Mouse (Mus musculus): ENCODE results near the gene Aff4.

Gene Aff4

DNA sequence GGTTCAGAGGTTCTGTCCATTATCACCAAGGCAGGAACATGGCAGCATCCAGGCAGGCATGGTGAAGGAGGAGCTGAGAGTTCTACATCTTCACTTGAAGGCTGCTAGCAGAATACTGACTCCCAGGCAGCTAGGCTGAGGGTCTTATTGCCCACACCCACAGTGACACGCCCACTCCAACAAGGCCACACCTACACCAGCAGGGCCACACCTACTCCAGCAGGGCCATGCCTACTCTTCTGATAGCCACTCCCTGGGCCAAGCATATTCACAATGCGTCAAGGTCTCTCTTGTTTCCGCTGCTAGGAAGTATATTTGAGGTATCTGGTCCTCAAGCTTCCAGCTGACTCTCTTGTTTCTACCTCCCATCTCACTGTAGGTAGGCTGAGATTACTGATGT lies 108.4 kb downstream of the Aff4 start:
- DNase-seq (ENCODE audit: low read depth, low spot score), result no peak

DNA sequence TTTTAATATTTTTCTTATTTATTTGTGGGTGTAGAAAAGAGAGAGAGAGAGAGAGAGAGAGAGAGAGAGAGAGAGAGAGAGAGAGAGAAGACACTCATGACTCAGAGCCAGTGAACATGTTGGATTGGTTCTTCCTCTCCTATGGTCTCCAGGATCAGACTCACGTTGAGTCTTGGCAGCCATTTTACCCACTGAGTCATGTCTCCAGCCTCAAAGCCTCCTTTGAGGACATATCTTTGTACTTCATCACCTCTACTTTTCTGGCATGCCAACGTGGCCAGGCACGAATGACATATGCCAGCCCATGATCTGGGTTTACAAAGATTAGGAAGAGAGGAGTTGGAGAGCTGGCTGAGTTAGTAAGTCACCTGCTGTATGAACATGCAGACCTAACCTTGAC lies 109.6 kb downstream of the Aff4 start:
- DNase-seq (ENCODE audit: low read depth, low spot score), result no peak

DNA sequence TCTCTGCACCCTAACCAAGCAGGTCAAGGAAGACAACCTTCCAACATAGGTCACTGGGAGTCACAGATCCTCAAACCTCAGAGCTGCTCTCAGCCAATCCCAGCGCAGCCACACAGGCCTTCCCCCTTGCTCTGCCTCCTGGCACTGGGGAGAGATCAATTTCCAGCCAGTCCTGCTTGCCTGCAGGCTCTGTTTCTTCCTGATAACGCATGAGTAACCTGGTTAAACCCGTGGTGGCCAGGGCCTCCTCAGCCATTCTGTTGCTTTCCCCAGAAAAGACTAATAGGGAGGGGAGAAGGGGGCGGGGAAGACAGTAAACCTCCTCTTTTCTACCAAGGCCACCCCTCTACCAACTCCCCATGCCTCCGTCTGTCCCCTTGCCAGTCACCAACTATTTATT lies 111.1 kb downstream of the Aff4 start:
- DNase-seq (ENCODE audit: low read depth, low spot score), result no peak

DNA sequence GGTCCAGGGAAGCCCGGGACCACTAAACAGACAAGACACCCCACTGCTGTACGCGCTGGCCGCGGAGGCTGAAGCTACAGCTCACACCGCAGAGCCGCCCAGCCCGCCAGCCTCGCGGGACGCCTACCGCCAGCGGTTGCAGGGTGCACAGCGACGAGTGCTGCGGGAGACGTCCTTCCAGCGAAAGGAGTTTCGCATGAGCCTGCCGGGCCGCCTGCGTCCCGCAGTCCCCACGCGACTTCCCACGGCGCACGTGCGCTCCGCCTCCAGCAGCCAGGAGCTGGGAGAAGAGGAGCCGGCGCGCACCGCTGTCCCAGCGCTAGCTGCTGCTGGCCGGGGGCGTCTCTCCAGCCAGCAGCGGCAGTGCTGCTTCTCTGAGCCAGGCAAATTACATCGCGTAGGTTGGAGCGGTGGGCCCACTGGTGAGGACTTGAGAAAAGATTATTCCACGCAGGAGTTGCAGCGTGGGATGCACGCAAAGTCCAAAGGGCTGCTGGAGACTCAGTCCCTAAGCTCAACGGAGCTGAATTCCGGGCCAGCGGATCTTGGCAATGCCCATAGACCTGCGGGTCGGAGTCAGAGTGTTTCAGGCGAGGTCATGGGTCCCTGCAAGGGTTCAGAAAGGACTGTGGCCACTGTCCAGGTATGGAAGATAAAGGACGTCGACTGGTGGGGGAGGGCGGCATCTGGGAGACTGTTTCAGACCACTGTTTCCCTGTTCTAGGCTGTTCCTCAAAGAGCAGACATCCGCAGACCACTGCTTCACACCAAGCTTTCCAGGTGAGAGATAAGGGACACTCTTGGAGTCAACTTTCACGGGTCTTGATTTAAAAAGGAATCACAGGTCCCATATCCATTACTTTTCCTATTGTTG lies 113.2 kb downstream of the Aff4 start:
- no peak for DNase-seq (ENCODE audit: low read depth, low spot score)

DNA sequence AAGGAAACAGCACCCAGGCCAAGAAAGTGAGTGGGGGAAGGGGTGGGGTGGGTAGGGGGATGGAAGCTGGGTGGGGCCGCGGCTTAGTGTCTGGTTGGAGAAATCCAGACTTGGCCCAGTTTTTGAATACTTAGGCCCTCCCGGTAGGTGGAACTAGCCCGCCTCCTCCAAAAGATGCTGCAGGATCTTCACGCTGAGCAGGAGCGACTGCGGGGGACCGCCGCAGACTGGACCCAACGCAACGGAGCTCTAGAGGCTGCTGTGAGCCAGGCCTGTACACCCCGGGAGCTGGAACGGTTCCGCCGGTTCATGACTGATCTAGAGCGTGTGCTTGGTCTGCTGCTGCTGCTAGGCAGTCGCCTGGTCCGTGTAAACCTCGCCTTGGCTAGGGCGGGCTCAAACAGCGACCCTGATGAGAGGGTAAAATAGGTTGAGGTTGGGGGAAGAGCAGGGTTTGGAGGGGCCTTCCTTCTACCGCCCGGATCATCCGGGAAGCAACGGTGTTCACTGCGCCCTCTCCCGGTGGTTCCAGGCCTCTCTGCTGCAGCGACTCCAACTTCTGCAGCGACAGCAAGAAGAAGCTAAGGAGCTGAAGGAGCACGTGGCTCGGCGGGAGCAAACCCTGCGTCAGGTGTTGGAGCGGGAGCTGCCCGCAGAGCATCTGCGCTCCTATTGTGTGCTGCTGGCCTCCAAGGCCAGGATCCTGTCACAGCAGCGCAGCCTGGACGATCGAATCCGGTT lies 115.8 kb downstream of the Aff4 start:
- no peak for DNase-seq (ENCODE audit: low read depth, low spot score)

DNA sequence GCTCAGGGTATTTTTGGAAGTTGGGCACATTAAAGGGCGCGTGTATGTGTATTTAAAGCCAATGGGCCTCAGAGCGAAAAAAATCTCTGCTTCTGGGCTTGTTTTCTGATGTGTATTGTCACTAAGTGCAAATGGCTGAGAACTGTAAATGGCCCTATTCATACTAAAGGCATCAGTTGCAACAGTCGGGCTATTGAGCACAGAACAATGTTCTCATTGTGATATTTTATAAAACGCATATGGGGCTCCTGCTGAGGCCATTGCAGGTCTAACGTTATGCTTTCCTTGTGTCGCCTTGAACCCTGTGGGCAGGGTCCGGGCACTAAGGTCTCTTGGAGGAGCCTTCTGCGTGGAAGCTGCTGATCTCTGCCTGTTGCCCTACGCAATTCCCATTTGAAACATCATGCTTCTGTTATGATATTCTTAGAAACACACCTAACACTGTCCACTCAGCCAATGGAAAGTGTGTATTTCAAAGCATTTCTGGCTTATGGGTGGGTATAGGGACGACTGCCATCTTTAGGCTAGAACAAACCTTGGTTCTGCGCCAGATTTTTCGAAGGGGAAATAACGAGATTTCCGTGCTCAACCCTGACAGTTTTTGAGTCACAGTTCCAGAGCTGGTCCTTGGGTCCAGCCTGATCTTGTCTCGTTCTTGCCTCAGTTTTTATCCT lies 118.8 kb downstream of the Aff4 start:
- no peak for DNase-seq (ENCODE audit: low read depth, low spot score)

DNA sequence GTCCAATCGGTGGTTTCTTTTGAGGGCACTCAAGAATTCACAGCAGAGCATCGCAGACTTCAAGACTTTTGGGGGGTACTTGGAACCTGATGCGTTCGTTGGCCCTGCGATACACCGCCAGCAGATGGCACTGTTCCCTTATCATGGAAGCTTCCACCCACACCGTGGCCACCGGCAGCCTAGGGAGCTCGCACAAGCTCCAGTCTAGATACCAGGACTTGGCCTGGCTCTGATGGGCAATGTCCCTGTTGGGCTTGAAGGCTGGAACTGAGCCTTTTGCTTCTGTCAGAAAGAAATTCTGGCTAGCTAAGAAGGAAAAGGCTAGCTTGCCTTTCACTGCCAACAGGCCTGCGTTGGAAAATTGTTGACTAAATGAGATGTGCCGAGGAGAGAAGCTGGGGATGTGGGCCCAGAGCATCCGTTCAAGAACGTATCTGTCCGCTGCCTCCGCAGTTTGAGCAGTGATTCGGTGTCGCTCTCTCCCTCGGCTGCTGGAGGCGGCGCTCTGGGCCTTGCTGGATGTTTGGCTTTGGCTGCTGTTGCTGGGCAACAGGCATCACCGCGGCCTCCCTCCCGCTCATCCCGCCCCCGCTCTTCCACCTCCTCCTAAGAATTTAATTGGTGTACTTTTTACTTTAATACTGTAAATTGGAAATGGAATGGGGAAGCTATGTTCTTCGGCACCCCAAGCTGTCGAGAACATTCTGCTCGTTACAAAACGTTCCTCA lies 119.5 kb downstream of the Aff4 start, which contains the start of gene Gm9837:
Gene Gm9837, minus strand, starts transcription at position 512 of the 728 bp plus-strand sequence.
- peak; percentile 75 for DNase-seq (ENCODE audit: low read depth, low spot score)
